Mouse (Mus musculus) heart, postnatal 0 days (tissue): ENCODE data around the gene Susd6. TPM values are rescaled to one million over a fixed set of nuclear protein-coding genes. Genes with fewer than 3 reads are reported as not detected.
"Not testable (repeated sequence)": the region's sequence is repeated elsewhere in the genome, so short reads cannot be mapped to it uniquely, and the experiment has no call there.

Source experiments
- ATAC-seq: fragments of 200-750 bp; cut with Nextera tagmentation; 2 replicates; pipeline ENCODE4 v1.8.0; 2017; ENCODE audit warnings: low read depth, moderate number of reproducible peaks, moderate library complexity; ENCODE audit not compliant: insufficient read depth
- DNase-seq: peaks from one replicate; pipeline ENCODE4 v3.0.0-alpha.2; 2016; ENCODE audit warnings: low spot score
- H3K27ac ChIP-seq: fragments of 300-500 bp; sonication (generic); 2 replicates; pipeline ENCODE4 v1.5.1; 2014; ENCODE audit warnings: low read depth, mild to moderate bottlenecking
- H3K27me3 ChIP-seq: fragments of 300-500 bp; sonication (generic); 2 replicates; pipeline ENCODE4 v1.6.1; 2014; ENCODE audit warnings: low read length, mixed read lengths; ENCODE audit not compliant: control insufficient read depth, insufficient read depth
- H3K36me3 ChIP-seq: fragments of 300-500 bp; sonication (generic); replicated peaks from 2 replicates; pipeline ENCODE4 v1.6.1; 2014; ENCODE audit warnings: low read length, mixed read lengths; ENCODE audit not compliant: control insufficient read depth, insufficient read depth
- H3K4me1 ChIP-seq: fragments of 300-500 bp; sonication (generic); 2 replicates; pipeline ENCODE4 v1.6.1; 2014; ENCODE audit warnings: antibody characterized with exemption; ENCODE audit not compliant: control insufficient read depth, insufficient read depth
- H3K4me2 ChIP-seq: fragments of 300-500 bp; sonication (generic); 2 replicates; pipeline ENCODE4 v1.6.1; 2014; ENCODE audit warnings: low read depth, mild to moderate bottlenecking, low read length, moderate library complexity
- H3K4me3 ChIP-seq: fragments of 300-500 bp; sonication (generic); 2 replicates; pipeline ENCODE4 v1.5.1; 2014; ENCODE audit warnings: low read depth, low read length
- H3K9ac ChIP-seq: fragments of 300-500 bp; sonication (generic); replicated peaks from 2 replicates; pipeline ENCODE4 v1.6.1; 2014; ENCODE audit warnings: low read depth, low read length, mixed read lengths
- H3K9me3 ChIP-seq: fragments of 300-500 bp; sonication (generic); replicated peaks from 2 replicates; pipeline ENCODE4 v1.6.1; 2016; ENCODE audit warnings: low read length; ENCODE audit not compliant: control insufficient read depth
- CTCF ChIP-seq: IDR thresholded peaks from 2 replicates; pipeline ENCODE4 v1.5.1; 2016; ENCODE audit warnings: antibody characterized with exemption, control low read depth, low read depth
- EP300 ChIP-seq: IDR thresholded peaks from 2 replicates; pipeline ENCODE4 v1.6.1; 2016; ENCODE audit warnings: antibody characterized with exemption, low read depth
- WGBS: fragments of 180-500 bp; shearing (Covaris S2); extraction: QIAGEN DNeasy Blood & Tissue Kit; methylation state at CpG from one replicate; pipeline ENCODE4 v1.1.7; 2014; 5-methylcytosine and 5-hydroxymethylcytosine counted together
- polyA plus RNA-seq: library from polyadenylated mRNA; unstranded; fragments of >200 nt; fragmentation: Nextera tagmentation; extraction: Ambion mirVana; gene quantifications from 2 replicates; pipeline ENCODE4 v1.2.1, GENCODE M21; 2015
- total RNA-seq: library from RNA; depleted of rRNA; stranded (reverse); fragments of >200 nt; gene quantifications from 2 replicates; pipeline ENCODE4 v1.2.3, GENCODE M21; 2014; ENCODE audit warnings: low replicate concordance

Susd6 gene
- total and polyA plus RNA-seq, 2 experiments from 2014 or later: 15.4 to 50.6 TPM

GRCm38 (mm10) chr12:80787604-80788003 lies 2.7 kb upstream of the Susd6 start:
- ATAC-seq (no peak), DNase-seq (no peak)
- no peak overlapping the region for H3K4me2 ChIP-seq
- WGBS: 19% methylated on average over 11 of the region's 11 CpGs
- H3K27ac ChIP-seq: no peak overlapping the region
- TF ChIP-seq EP300: no peak
- no peak for TF ChIP-seq CTCF
- no peaks in the 10 kb centered on the region for H3K36me3 ChIP-seq
- peaks cover 13% of the 10 kb centered on the region for H3K4me1 ChIP-seq
- no peak overlapping the region for H3K4me3 ChIP-seq
- H3K27me3 ChIP-seq: no peaks in the 10 kb centered on the region
- no peaks in the 10 kb centered on the region for H3K9me3 ChIP-seq
- no peak overlapping the region for H3K9ac ChIP-seq

GRCm38 (mm10) chr12:80788188-80788587 lies 2.1 kb upstream of the Susd6 start:
- Histone ChIP-seq H3K4me3 (no peak overlapping the region), H3K36me3 (no peaks in the 10 kb centered on the region), H3K4me2 (no peak overlapping the region), H3K9ac (no peak overlapping the region), H3K4me1 (peaks cover 17% of the 10 kb centered on the region), H3K9me3 (no peaks in the 10 kb centered on the region), H3K27me3 (no peaks in the 10 kb centered on the region), H3K27ac (no peak overlapping the region)
- DNase-seq (no peak), ATAC-seq (no peak)
- 83% methylated on average over 3 of the region's 3 CpGs for WGBS
- TF ChIP-seq CTCF (no peak), EP300 (no peak)

- H3K4me2 ChIP-seq, DNase-seq, H3K4me3 ChIP-seq, H3K27ac ChIP-seq, H3K9me3 ChIP-seq, H3K36me3 ChIP-seq, H3K27me3 ChIP-seq, H3K9ac ChIP-seq, ATAC-seq: not testable (repeated sequence)
- 85% methylated on average over 4 of the region's 4 CpGs for WGBS
- H3K4me1 ChIP-seq: peaks cover 17% of the 10 kb centered on the region
These were observed 1.0 kb upstream of the Susd6 start for GRCm38 (mm10) chr12:80789276-80789675.

GRCm38 (mm10) chr12:80790700-80791570 lies 625 bp downstream of the Susd6 start:
- ATAC-seq (peak; percentile 58), DNase-seq (peak; percentile 48)
- no peaks in the 10 kb centered on the region for H3K36me3 ChIP-seq
- peak overlapping the region; percentile 97 for H3K27ac ChIP-seq
- peak overlapping the region; percentile 75 for H3K4me3 ChIP-seq
- H3K4me1 ChIP-seq: peaks cover 28% of the 10 kb centered on the region
- under 1% methylated on average over 74 of the region's 80 CpGs for WGBS
- TF ChIP-seq EP300 (no peak), CTCF (no peak)
- peak overlapping the region; percentile 87 for H3K9ac ChIP-seq
- no peaks in the 10 kb centered on the region for H3K9me3 ChIP-seq
- no peaks in the 10 kb centered on the region for H3K27me3 ChIP-seq
- peak overlapping the region; percentile 72 for H3K4me2 ChIP-seq

- Histone ChIP-seq H3K9ac (peak overlapping the region; percentile 87), H3K9me3 (no peaks in the 10 kb centered on the region), H3K27ac (peak overlapping the region; percentile 97), H3K4me3 (peak overlapping the region; percentile 75), H3K4me1 (peaks cover 30% of the 10 kb centered on the region), H3K27me3 (no peaks in the 10 kb centered on the region), H3K36me3 (no peaks in the 10 kb centered on the region), H3K4me2 (peak overlapping the region; percentile 72)
- TF ChIP-seq EP300: no peak
- peak; percentile 60 for TF ChIP-seq CTCF
- ATAC-seq (no peak), DNase-seq (peak; percentile 78)
- 22% methylated on average over 6 of the region's 6 CpGs for WGBS
These were observed 1.5 kb downstream of the Susd6 start for GRCm38 (mm10) chr12:80791571-80792444.
